Mouse (Mus musculus) kidney, embryonic 14.5 days (tissue): ENCODE results near the gene Tmem151b. TPM values are rescaled to one million over a fixed set of nuclear protein-coding genes. Genes with fewer than 3 reads are reported as not detected.
A peak's percentile ranks its signal among the peaks of the same experiment; 100 is the strongest.

ENCODE experiments used
- ATAC-seq: fragments of 200-750 bp; cut with Nextera tagmentation; 2 replicates; pipeline ENCODE4 v1.8.0; 2017; ENCODE audit warnings: moderate number of reproducible peaks, mild to moderate bottlenecking, moderate TSS enrichment, moderate library complexity; ENCODE audit not compliant: low FRiP score, low TSS enrichment
- H3K27ac ChIP-seq: fragments of 300-500 bp; sonication (generic); 2 replicates; pipeline ENCODE4 v1.5.1; 2014; ENCODE audit warnings: low read depth, mild to moderate bottlenecking, low read length, moderate library complexity, mixed read lengths
- H3K27me3 ChIP-seq: fragments of 300-500 bp; sonication (generic); 2 replicates; pipeline ENCODE4 v1.6.1; 2014; ENCODE audit warnings: mild to moderate bottlenecking, low read length; ENCODE audit not compliant: control insufficient read depth, insufficient read depth
- H3K36me3 ChIP-seq: fragments of 300-500 bp; sonication (generic); 2 replicates; pipeline ENCODE4 v1.6.1; 2014; ENCODE audit warnings: low read length, mixed read lengths; ENCODE audit not compliant: control insufficient read depth, insufficient read depth
- H3K4me1 ChIP-seq: fragments of 300-500 bp; sonication (generic); 2 replicates; pipeline ENCODE4 v1.6.1; 2014; ENCODE audit warnings: low read length, mixed read lengths; ENCODE audit not compliant: control insufficient read depth, insufficient read depth
- H3K4me2 ChIP-seq: fragments of 300-500 bp; sonication (generic); replicated peaks from 2 replicates; pipeline ENCODE4 v1.6.1; 2014; ENCODE audit warnings: low read depth, mild to moderate bottlenecking, low read length
- H3K4me3 ChIP-seq: fragments of 300-500 bp; sonication (generic); 2 replicates; pipeline ENCODE4 v1.5.1; 2014; ENCODE audit warnings: mild to moderate bottlenecking, low read length
- H3K9ac ChIP-seq: fragments of 300-500 bp; sonication (generic); 2 replicates; pipeline ENCODE4 v1.6.1; 2014; ENCODE audit warnings: low read depth, mild to moderate bottlenecking, low read length, moderate library complexity
- H3K9me3 ChIP-seq: fragments of 300-500 bp; sonication (generic); 2 replicates; pipeline ENCODE4 v1.6.1; 2016; ENCODE audit warnings: low read length; ENCODE audit not compliant: control insufficient read depth
- WGBS: fragments of 180-500 bp; shearing (Covaris S2); extraction: QIAGEN DNeasy Blood & Tissue Kit; methylation state at CpG from one replicate; pipeline ENCODE4 v1.1.7; 2014; 5-methylcytosine and 5-hydroxymethylcytosine counted together
- polyA plus RNA-seq: library from polyadenylated mRNA; unstranded; fragments of >200 nt; fragmentation: Nextera tagmentation; extraction: Ambion mirVana; gene quantifications from 2 replicates; pipeline ENCODE4 v1.2.1, GENCODE M21; 2014

The Tmem151b gene
- polyA plus RNA-seq, 1 experiment from 2014 or later, result 1.7 TPM

- H3K4me2 ChIP-seq, result no peak overlapping the region
- peak; percentile 13; the same call in 1 of the 2 replicates for ATAC-seq
- WGBS, result 6% methylated on average over 8 of the region's 8 CpGs
- no peak overlapping the region for H3K27ac ChIP-seq
- peaks cover 26% of the 10 kb centered on the region for H3K27me3 ChIP-seq
- no peak overlapping the region for H3K9ac ChIP-seq
- H3K4me1 ChIP-seq, result peaks cover 17% of the 10 kb centered on the region
- H3K9me3 ChIP-seq, result no peaks in the 10 kb centered on the region
- no peaks in the 10 kb centered on the region for H3K36me3 ChIP-seq
- H3K4me3 ChIP-seq, result no peak overlapping the region
These were observed 2.5 kb upstream of the Tmem151b start for GRCm38 (mm10) chr17:45551816-45552451.

- Histone ChIP-seq H3K9ac (no peak overlapping the region), H3K4me3 (no peak overlapping the region), H3K27ac (no peak overlapping the region), H3K9me3 (no peaks in the 10 kb centered on the region), H3K4me2 (no peak overlapping the region), H3K27me3 (peaks cover 32% of the 10 kb centered on the region), H3K36me3 (no peaks in the 10 kb centered on the region), H3K4me1 (peaks cover 17% of the 10 kb centered on the region)
- no peak for ATAC-seq
- WGBS, result 22% methylated on average over 7 of the region's 7 CpGs
These were observed 1.8 kb upstream of the Tmem151b start for GRCm38 (mm10) chr17:45551249-45551796.

GRCm38 (mm10) chr17:45550253-45550652 lies 776 bp upstream of the Tmem151b start:
- H3K4me3 ChIP-seq, result peak overlapping the region; percentile 80; the same call in 1 of the 2 replicates
- peak overlapping the region; percentile 99; the same call in 1 of the 2 replicates for H3K4me2 ChIP-seq
- WGBS, result 28% methylated on average over 5 of the region's 5 CpGs
- H3K36me3 ChIP-seq, result no peaks in the 10 kb centered on the region
- peaks cover 39% of the 10 kb centered on the region for H3K27me3 ChIP-seq
- H3K27ac ChIP-seq, result no peak overlapping the region
- no peak for ATAC-seq
- peak overlapping the region; percentile 84; the same call in 1 of the 2 replicates for H3K9ac ChIP-seq
- H3K9me3 ChIP-seq, result no peaks in the 10 kb centered on the region
- peaks cover 17% of the 10 kb centered on the region for H3K4me1 ChIP-seq

GRCm38 (mm10) chr17:45548541-45549512 lies 650 bp downstream of the Tmem151b start:
- H3K4me1 ChIP-seq, result peaks cover 24% of the 10 kb centered on the region
- 4% methylated on average over 40 of the region's 68 CpGs for WGBS
- H3K9ac ChIP-seq, result peak overlapping the region; percentile 84
- H3K36me3 ChIP-seq, result no peaks in the 10 kb centered on the region
- H3K27ac ChIP-seq, result no peak overlapping the region
- peak; percentile 47 for ATAC-seq
- peak overlapping the region; percentile 99 for H3K4me2 ChIP-seq
- H3K9me3 ChIP-seq, result no peaks in the 10 kb centered on the region
- H3K27me3 ChIP-seq, result peaks cover 50% of the 10 kb centered on the region
- H3K4me3 ChIP-seq, result peak overlapping the region; percentile 80

- H3K9me3 ChIP-seq, result no peaks in the 10 kb centered on the region
- H3K4me2 ChIP-seq, result no peak overlapping the region
- no peak overlapping the region for H3K9ac ChIP-seq
- H3K36me3 ChIP-seq, result no peaks in the 10 kb centered on the region
- H3K4me1 ChIP-seq, result peaks cover 24% of the 10 kb centered on the region
- no peak overlapping the region for H3K4me3 ChIP-seq
- WGBS, result 84% methylated on average over 5 of the region's 5 CpGs
- H3K27ac ChIP-seq, result no peak overlapping the region
- H3K27me3 ChIP-seq, result peaks cover 62% of the 10 kb centered on the region
- no peak for ATAC-seq
These were observed 1.9 kb downstream of the Tmem151b start for GRCm38 (mm10) chr17:45547461-45548190.

GRCm38 (mm10) chr17:45546941-45547340 lies 2.5 kb downstream of the Tmem151b start:
- Histone ChIP-seq H3K4me3 (no peak overlapping the region), H3K27ac (no peak overlapping the region), H3K4me2 (no peak overlapping the region), H3K9ac (no peak overlapping the region), H3K36me3 (no peaks in the 10 kb centered on the region), H3K4me1 (peaks cover 24% of the 10 kb centered on the region), H3K27me3 (peaks cover 66% of the 10 kb centered on the region), H3K9me3 (no peaks in the 10 kb centered on the region)
- no peak for ATAC-seq
- 83% methylated on average over 16 of the region's 16 CpGs for WGBS

- Histone ChIP-seq H3K4me1 (peaks cover 23% of the 10 kb centered on the region), H3K27me3 (peaks cover 77% of the 10 kb centered on the region), H3K9ac (peak overlapping the region; percentile 47)
These were observed 4.1 kb downstream of the Tmem151b start for GRCm38 (mm10) chr17:45545278-45545961.

GRCm38 (mm10) chr17:45544873-45545277 lies 4.6 kb downstream of the Tmem151b start:
- WGBS, result 3% methylated on average over 43 of the region's 46 CpGs
- no peak overlapping the region for H3K27ac ChIP-seq
- H3K9ac ChIP-seq, result peak overlapping the region; percentile 47
- no peaks in the 10 kb centered on the region for H3K36me3 ChIP-seq
- H3K4me3 ChIP-seq, result peak overlapping the region; percentile 32
- peaks cover 78% of the 10 kb centered on the region for H3K27me3 ChIP-seq
- peak overlapping the region; percentile 47 for H3K4me2 ChIP-seq
- no peak for ATAC-seq
- peaks cover 18% of the 10 kb centered on the region for H3K4me1 ChIP-seq
- no peaks in the 10 kb centered on the region for H3K9me3 ChIP-seq

More at GRCm38 (mm10) chr17:45545278-45545961, 4.1 kb downstream of the Tmem151b start:
- no peak for ATAC-seq
- Histone ChIP-seq H3K27ac (no peak overlapping the region), H3K9me3 (no peaks in the 10 kb centered on the region), H3K4me3 (peak overlapping the region; percentile 32), H3K4me2 (peak overlapping the region; percentile 47), H3K36me3 (no peaks in the 10 kb centered on the region)
- WGBS, result 3% methylated on average over 74 of the region's 74 CpGs
